ENCODE assay signal across 9 mouse cellular contexts in the genomic region with DNA sequence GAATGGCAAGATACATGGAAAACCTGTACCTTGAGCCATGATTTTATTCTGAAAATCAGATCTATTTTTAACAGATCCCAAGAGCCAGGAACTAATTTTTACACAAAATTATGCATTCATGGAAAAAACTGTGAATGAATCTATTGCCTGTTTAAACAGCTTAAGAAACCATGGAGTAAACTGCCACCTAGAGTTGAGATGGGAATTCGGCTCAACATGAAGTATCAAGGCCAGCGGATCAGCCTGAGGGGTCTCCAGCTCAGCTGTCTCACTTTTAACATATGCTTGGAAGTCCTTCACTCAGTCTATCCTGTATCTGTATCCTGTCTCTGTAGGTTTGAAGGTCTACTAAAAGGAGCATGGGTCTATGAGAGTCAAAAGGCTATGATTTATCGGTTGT. TPM values are rescaled to one million over a fixed set of nuclear protein-coding genes. Genes with fewer than 3 reads are reported as not detected.
DNase-seq lines count a peak whose midpoint lies in the region; ATAC-seq and TF ChIP-seq lines count a peak whose summit lies in the region.
"Had no signal": no experiment of that assay in that cellular context is flagged by ENCODE, and none has a peak within 500 bp of the region (broad histone marks: within the 10 kb centered on the region; RNA-seq: fewer than 3 reads in every experiment).

No protein-coding gene starts in this region.

- no peaks in the 10 kb centered on the region for H3K27me3 ChIP-seq in intestine, embryonic 16.5 days (replicated peaks; ENCODE audit: control insufficient read depth, insufficient read depth, low read length)
- H3K27me3 ChIP-seq in intestine, embryonic 15.5 days (replicated peaks): no peaks in the 10 kb centered on the region
- H3K27me3 ChIP-seq in midbrain, embryonic 11.5 days (ENCODE audit: control insufficient read depth, insufficient read depth, low read length): no peaks in the 10 kb centered on the region
- no peaks in the 10 kb centered on the region for H3K27me3 ChIP-seq in midbrain, embryonic 10.5 days (ENCODE audit: low read depth, poor library complexity, severe bottlenecking)
- no peaks in the 10 kb centered on the region for H3K27me3 ChIP-seq in forebrain, postnatal 0 days (ENCODE audit: insufficient read depth, low read length)
- H3K27me3 ChIP-seq: heart, embryonic 13.5 days had no signal

- H3K4me1 ChIP-seq in intestine, embryonic 16.5 days (ENCODE audit: control insufficient read depth, insufficient read depth, low read length): no peaks in the 10 kb centered on the region
- H3K4me1 ChIP-seq in intestine, embryonic 15.5 days (replicated peaks): no peaks in the 10 kb centered on the region
- no peaks in the 10 kb centered on the region for H3K4me1 ChIP-seq in midbrain, embryonic 11.5 days (ENCODE audit: control insufficient read depth, insufficient read depth, low read length)
- no peaks in the 10 kb centered on the region for H3K4me1 ChIP-seq in midbrain, embryonic 10.5 days
- no peaks in the 10 kb centered on the region for H3K4me1 ChIP-seq in forebrain, postnatal 0 days (ENCODE audit: insufficient read depth)
- H3K4me1 ChIP-seq: heart, embryonic 13.5 days had no signal

- no peaks in the 10 kb centered on the region for H3K36me3 ChIP-seq in intestine, embryonic 16.5 days (ENCODE audit: control insufficient read depth, insufficient read depth, low read length)
- H3K36me3 ChIP-seq in intestine, embryonic 15.5 days: no peaks in the 10 kb centered on the region
- H3K36me3 ChIP-seq in midbrain, embryonic 11.5 days (ENCODE audit: control insufficient read depth, insufficient read depth, low read length): no peaks in the 10 kb centered on the region
- no peaks in the 10 kb centered on the region for H3K36me3 ChIP-seq in midbrain, embryonic 10.5 days
- H3K36me3 ChIP-seq in forebrain, postnatal 0 days (ENCODE audit: insufficient read depth): no peaks in the 10 kb centered on the region
- H3K36me3 ChIP-seq: heart, embryonic 13.5 days had no signal

- 58% methylated on average over 3 of the region's 3 CpGs for WGBS in intestine, embryonic 16.5 days
- 63% methylated on average over 3 of the region's 3 CpGs for WGBS in intestine, embryonic 15.5 days
- 63% methylated on average over 3 of the region's 3 CpGs for WGBS in midbrain, embryonic 11.5 days
- 66% methylated on average over 3 of the region's 3 CpGs for WGBS in midbrain, embryonic 10.5 days
- WGBS in forebrain, postnatal 0 days: 57% methylated on average over 3 of the region's 3 CpGs

- H3K4me2 ChIP-seq in intestine, embryonic 16.5 days (ENCODE audit: low read depth, low read length): no peak overlapping the region
- no peak overlapping the region for H3K4me2 ChIP-seq in intestine, embryonic 15.5 days (replicated peaks)
- H3K4me2 ChIP-seq in midbrain, embryonic 11.5 days: no peak overlapping the region
- H3K4me2 ChIP-seq in forebrain, postnatal 0 days (ENCODE audit: low read depth): no peak overlapping the region
- H3K4me2 ChIP-seq: heart, embryonic 13.5 days had no signal

- no peaks in the 10 kb centered on the region for H3K9me3 ChIP-seq in intestine, embryonic 16.5 days (ENCODE audit: control insufficient read depth, low read length)
- H3K9me3 ChIP-seq in intestine, embryonic 15.5 days: no peaks in the 10 kb centered on the region
- no peaks in the 10 kb centered on the region for H3K9me3 ChIP-seq in midbrain, embryonic 11.5 days (ENCODE audit: control insufficient read depth, low read length)
- H3K9me3 ChIP-seq in midbrain, embryonic 10.5 days (replicated peaks): no peaks in the 10 kb centered on the region
- H3K9me3 ChIP-seq in forebrain, postnatal 0 days (ENCODE audit: low read length): no peaks in the 10 kb centered on the region
- H3K9me3 ChIP-seq: heart, embryonic 13.5 days had no signal

- ATAC-seq in intestine, embryonic 16.5 days: peak; percentile 26; the same call in 1 of the 2 replicates
- ATAC-seq in intestine, embryonic 15.5 days: no peak
- peak; percentile 61; the same call in 1 of the 2 replicates for ATAC-seq in midbrain, embryonic 11.5 days (ENCODE audit: low FRiP score)
- peak; percentile 90 for ATAC-seq in forebrain, postnatal 0 days

- H3K27ac ChIP-seq in intestine, embryonic 16.5 days (ENCODE audit: low read length): no peak overlapping the region
- H3K27ac ChIP-seq in intestine, embryonic 15.5 days: no peak overlapping the region
- no peak overlapping the region for H3K27ac ChIP-seq in midbrain, embryonic 11.5 days (ENCODE audit: low read depth, low read length)
- no peak overlapping the region for H3K27ac ChIP-seq in midbrain, embryonic 10.5 days (replicated peaks)
- H3K27ac ChIP-seq in forebrain, postnatal 0 days (ENCODE audit: low read depth, low read length): no peak overlapping the region
- H3K27ac ChIP-seq: heart, embryonic 13.5 days; macrophage had no signal

- TF ChIP-seq CTCF in forebrain, postnatal 0 days (IDR thresholded peaks at IDR 0.05; ENCODE audit: low read depth): peak; percentile 77

- no peak overlapping the region for H3K9ac ChIP-seq in intestine, embryonic 16.5 days (ENCODE audit: low read depth, low read length)
- H3K9ac ChIP-seq in intestine, embryonic 15.5 days: no peak overlapping the region
- H3K9ac ChIP-seq in midbrain, embryonic 11.5 days (ENCODE audit: low read length): no peak overlapping the region
- H3K9ac ChIP-seq in forebrain, postnatal 0 days: no peak overlapping the region
- H3K9ac ChIP-seq: heart, embryonic 13.5 days had no signal

- DNase-seq in midbrain, embryonic 11.5 days (ENCODE audit: low spot score, missing footprints): peak; percentile 33
- DNase-seq in midbrain, embryonic 10.5 days (ENCODE audit: low spot score): no peak
- DNase-seq in forebrain, postnatal 0 days: peak; percentile 75
- peak; percentile 36 for DNase-seq in telencephalon, adult 2 months (ENCODE audit: low read depth, low spot score)
- DNase-seq in adrenal gland, adult 8-10 months: no peak

- no peak overlapping the region for H3K4me3 ChIP-seq in intestine, embryonic 16.5 days (ENCODE audit: low read length)
- no peak overlapping the region for H3K4me3 ChIP-seq in intestine, embryonic 15.5 days (replicated peaks)
- no peak overlapping the region for H3K4me3 ChIP-seq in midbrain, embryonic 11.5 days (ENCODE audit: low read depth, low read length)
- H3K4me3 ChIP-seq in midbrain, embryonic 10.5 days: no peak overlapping the region
- no peak overlapping the region for H3K4me3 ChIP-seq in forebrain, postnatal 0 days (ENCODE audit: low read depth, low read length)
- H3K4me3 ChIP-seq: heart, embryonic 13.5 days had no signal

RNA-seq across cellular contexts. Expression of gene Snx13, which starts 30.9 kb away (rescaled TPM):
- 31.5 and 32.4 TPM in 2 replicates for polyA plus RNA-seq in intestine, embryonic 16.5 days (2015; fragmentation: Nextera tagmentation; extraction: Ambion mirVana)
- polyA plus RNA-seq in intestine, embryonic 15.5 days (2015; fragmentation: Nextera tagmentation; extraction: Ambion mirVana): 26.3 and 29.5 TPM in 2 replicates
- 21.7 and 26.4 TPM in 2 replicates for polyA plus RNA-seq in midbrain, embryonic 11.5 days (2014; fragmentation: Nextera tagmentation; extraction: Ambion mirVana)
- 15.3 and 15.6 TPM in 2 replicates for polyA plus RNA-seq in midbrain, embryonic 10.5 days (2016; fragmentation: Nextera tagmentation; extraction: Ambion mirVana)
- 29.1 and 30.4 TPM in 2 replicates for total RNA-seq in forebrain, postnatal 0 days (2014; rRNA removed)
- polyA plus RNA-seq in forebrain, postnatal 0 days (2015; fragmentation: Nextera tagmentation; extraction: Ambion mirVana): 15.9 and 25.4 TPM in 2 replicates
- total RNA-seq in adrenal gland, adult 8-10 months (2022): 10 to 100 TPM; 34.7 to 48.5 (median 43.9) TPM

RNA-seq across cellular contexts. Expression of gene Prps1l1, which starts 31.5 kb away (rescaled TPM):
- not detected in 2 replicates for polyA plus RNA-seq in intestine, embryonic 16.5 days (2015; fragmentation: Nextera tagmentation; extraction: Ambion mirVana)
- not detected in 2 replicates for polyA plus RNA-seq in intestine, embryonic 15.5 days (2015; fragmentation: Nextera tagmentation; extraction: Ambion mirVana)
- polyA plus RNA-seq in midbrain, embryonic 11.5 days (2014; fragmentation: Nextera tagmentation; extraction: Ambion mirVana): not detected in 2 replicates
- polyA plus RNA-seq in midbrain, embryonic 10.5 days (2016; fragmentation: Nextera tagmentation; extraction: Ambion mirVana): not detected in 2 replicates
- total RNA-seq in forebrain, postnatal 0 days (2014; rRNA removed): not detected in 2 replicates
- not detected in 2 replicates for polyA plus RNA-seq in forebrain, postnatal 0 days (2015; fragmentation: Nextera tagmentation; extraction: Ambion mirVana)
- not detected for total RNA-seq in adrenal gland, adult 8-10 months (2022)
- polyA plus RNA-seq: heart, embryonic 13.5 days; macrophage had no signal

Comparison
In these comparisons a context has a peak if more than half of its experiments do, and no peak if none do; other contexts are left out.
1. DNase-seq: peak in midbrain, embryonic 11.5 days (single experiment), forebrain, postnatal 0 days (single experiment) and telencephalon, adult 2 months (single experiment); none in midbrain, embryonic 10.5 days (single experiment) and adrenal gland, adult 8-10 months (single experiment).